Mouse (Mus musculus): Measurements from ENCODE around the gene St3gal5. TPM values are rescaled to one million over a fixed set of nuclear protein-coding genes. Genes with fewer than 3 reads are reported as not detected.
"Not testable (repeated sequence)": the region's sequence is repeated elsewhere in the genome, so short reads cannot be mapped to it uniquely, and the experiment has no call there.

The St3gal5 gene
- polyA plus RNA-seq, 1 experiment from 2014 or later: 29.6 TPM

- Histone ChIP-seq H3K4me3 (replicated peaks) (no peak overlapping the region), H3K36me3 (peaks cover 29% of the 10 kb centered on the region), H3K27ac (replicated peaks) (no peak overlapping the region), H3K4me2 (replicated peaks) (no peak overlapping the region), H3K27me3 (no peaks in the 10 kb centered on the region), H3K4me1 (no peaks in the 10 kb centered on the region), H3K9me3 (replicated peaks) (no peaks in the 10 kb centered on the region; the same call in 1 of the 2 replicates), H3K9ac (no peak overlapping the region)
- WGBS: 81% methylated on average over 7 of the region's 7 CpGs
- no peak for ATAC-seq (ENCODE audit: insufficient number of reproducible peaks, low FRiP score, low TSS enrichment, low read depth)
Observed at GRCm38 (mm10) chr6:72152707-72153106, 55.3 kb downstream of the St3gal5 start.

GRCm38 (mm10) chr6:72153455-72153854 is 56.1 kb downstream of the St3gal5 start:
- no peak overlapping the region for H3K4me3 ChIP-seq (replicated peaks)
- 72% methylated on average over 11 of the region's 11 CpGs for WGBS
- no peak overlapping the region for H3K4me2 ChIP-seq (replicated peaks)
- no peak overlapping the region for H3K27ac ChIP-seq (replicated peaks)
- H3K9me3 ChIP-seq (replicated peaks): no peaks in the 10 kb centered on the region; the same call in 1 of the 2 replicates
- no peaks in the 10 kb centered on the region for H3K27me3 ChIP-seq
- no peak overlapping the region for H3K9ac ChIP-seq
- no peaks in the 10 kb centered on the region for H3K4me1 ChIP-seq
- H3K36me3 ChIP-seq: peaks cover 29% of the 10 kb centered on the region
- ATAC-seq (ENCODE audit: insufficient number of reproducible peaks, low FRiP score, low TSS enrichment, low read depth): no peak

GRCm38 (mm10) chr6:72154008-72154407 is 56.6 kb downstream of the St3gal5 start:
- not testable (repeated sequence) for H3K9me3 ChIP-seq (replicated peaks); H3K4me3 ChIP-seq (replicated peaks); H3K9ac ChIP-seq; H3K27ac ChIP-seq (replicated peaks); ATAC-seq (ENCODE audit: insufficient number of reproducible peaks, low FRiP score, low TSS enrichment, low read depth); H3K27me3 ChIP-seq; H3K4me2 ChIP-seq (replicated peaks); H3K4me1 ChIP-seq
- H3K36me3 ChIP-seq: peaks cover 25% of the 10 kb centered on the region
- WGBS: 38% methylated on average over 5 of the region's 5 CpGs

- Histone ChIP-seq H3K36me3 (peaks cover 15% of the 10 kb centered on the region; the same call in 1 of the 2 replicates), H3K9ac (no peak overlapping the region), H3K9me3 (replicated peaks) (no peaks in the 10 kb centered on the region), H3K27ac (replicated peaks) (no peak overlapping the region), H3K27me3 (no peaks in the 10 kb centered on the region), H3K4me1 (no peaks in the 10 kb centered on the region), H3K4me3 (replicated peaks) (no peak overlapping the region), H3K4me2 (replicated peaks) (no peak overlapping the region)
- 0 out of 2 replicates have a peak, but pooled peaks have one; percentile 29 for ATAC-seq (ENCODE audit: insufficient number of reproducible peaks, low FRiP score, low TSS enrichment, low read depth)
- 77% methylated on average over 7 of the region's 7 CpGs for WGBS
Observed at GRCm38 (mm10) chr6:72154938-72155531, 57.6 kb downstream of the St3gal5 start.

GRCm38 (mm10) chr6:72155649-72156048 is 58.3 kb downstream of the St3gal5 start:
- Histone ChIP-seq H3K4me1 (no peaks in the 10 kb centered on the region), H3K4me2 (replicated peaks) (no peak overlapping the region), H3K27me3 (no peaks in the 10 kb centered on the region), H3K9me3 (replicated peaks) (no peaks in the 10 kb centered on the region), H3K36me3 (peaks cover 13% of the 10 kb centered on the region; the same call in 1 of the 2 replicates), H3K27ac (replicated peaks) (no peak overlapping the region), H3K4me3 (replicated peaks) (no peak overlapping the region), H3K9ac (no peak overlapping the region)
- no peak for ATAC-seq (ENCODE audit: insufficient number of reproducible peaks, low FRiP score, low TSS enrichment, low read depth)
- WGBS: 87% methylated on average over 8 of the region's 8 CpGs

- peaks cover 8% of the 10 kb centered on the region; the same call in 1 of the 2 replicates for H3K36me3 ChIP-seq
- H3K9ac ChIP-seq: no peak overlapping the region
- no peak overlapping the region for H3K4me2 ChIP-seq (replicated peaks)
- no peaks in the 10 kb centered on the region for H3K9me3 ChIP-seq (replicated peaks)
- 84% methylated on average over 8 of the region's 8 CpGs for WGBS
- ATAC-seq (ENCODE audit: insufficient number of reproducible peaks, low FRiP score, low TSS enrichment, low read depth): no peak
- no peak overlapping the region for H3K4me3 ChIP-seq (replicated peaks)
- H3K4me1 ChIP-seq: no peaks in the 10 kb centered on the region
- H3K27me3 ChIP-seq: no peaks in the 10 kb centered on the region
- no peak overlapping the region for H3K27ac ChIP-seq (replicated peaks)
Observed at GRCm38 (mm10) chr6:72158966-72159764, 61.8 kb downstream of the St3gal5 start.

- Histone ChIP-seq H3K27me3 (no peaks in the 10 kb centered on the region), H3K4me3 (replicated peaks) (no peak overlapping the region), H3K9ac (no peak overlapping the region), H3K4me2 (replicated peaks) (no peak overlapping the region), H3K36me3 (peaks cover 4% of the 10 kb centered on the region; the same call in 1 of the 2 replicates), H3K27ac (replicated peaks) (no peak overlapping the region), H3K9me3 (replicated peaks) (no peaks in the 10 kb centered on the region), H3K4me1 (peaks cover 7% of the 10 kb centered on the region; the same call in 1 of the 2 replicates)
- ATAC-seq (ENCODE audit: insufficient number of reproducible peaks, low FRiP score, low TSS enrichment, low read depth): no peak
- whole genome bisulfite sequencing: 75% methylated on average over 10 of the region's 10 CpGs
Observed at GRCm38 (mm10) chr6:72159861-72160395, 62.5 kb downstream of the St3gal5 start.

- WGBS: 88% methylated on average over 3 of the region's 3 CpGs
- ATAC-seq (ENCODE audit: insufficient number of reproducible peaks, low FRiP score, low TSS enrichment, low read depth): no peak
Observed at GRCm38 (mm10) chr6:72160991-72161390, 63.6 kb downstream of the St3gal5 start.

GRCm38 (mm10) chr6:72161751-72162150 is 64.4 kb downstream of the St3gal5 start:
- no peak overlapping the region for H3K27ac ChIP-seq (replicated peaks)
- H3K9me3 ChIP-seq (replicated peaks): no peaks in the 10 kb centered on the region
- no peak overlapping the region for H3K4me3 ChIP-seq (replicated peaks)
- peaks cover 9% of the 10 kb centered on the region; the same call in 1 of the 2 replicates for H3K4me1 ChIP-seq
- H3K4me2 ChIP-seq (replicated peaks): no peak overlapping the region
- 76% methylated on average over 5 of the region's 5 CpGs for WGBS
- no peaks in the 10 kb centered on the region for H3K36me3 ChIP-seq
- no peak for ATAC-seq (ENCODE audit: insufficient number of reproducible peaks, low FRiP score, low TSS enrichment, low read depth)
- H3K27me3 ChIP-seq: no peaks in the 10 kb centered on the region
- no peak overlapping the region for H3K9ac ChIP-seq

More at GRCm38 (mm10) chr6:72160991-72161390, 63.6 kb downstream of the St3gal5 start:
- no peaks in the 10 kb centered on the region for H3K9me3 ChIP-seq (replicated peaks)
- no peaks in the 10 kb centered on the region for H3K27me3 ChIP-seq
- no peak overlapping the region for H3K27ac ChIP-seq (replicated peaks)
- H3K9ac ChIP-seq: no peak overlapping the region
- no peak overlapping the region for H3K4me2 ChIP-seq (replicated peaks)
- no peak overlapping the region for H3K4me3 ChIP-seq (replicated peaks)
- peaks cover 9% of the 10 kb centered on the region; the same call in 1 of the 2 replicates for H3K4me1 ChIP-seq
- no peaks in the 10 kb centered on the region for H3K36me3 ChIP-seq

- Histone ChIP-seq H3K4me2 (replicated peaks) (no peak overlapping the region), H3K4me3 (replicated peaks) (no peak overlapping the region), H3K4me1 (peaks cover 9% of the 10 kb centered on the region; the same call in 1 of the 2 replicates), H3K9me3 (replicated peaks) (no peaks in the 10 kb centered on the region), H3K27me3 (no peaks in the 10 kb centered on the region), H3K27ac (replicated peaks) (no peak overlapping the region), H3K9ac (no peak overlapping the region), H3K36me3 (no peaks in the 10 kb centered on the region)
- WGBS: 25% methylated on average over 19 of the region's 19 CpGs
- no peak for ATAC-seq (ENCODE audit: insufficient number of reproducible peaks, low FRiP score, low TSS enrichment, low read depth)
Observed at GRCm38 (mm10) chr6:72162155-72162890, 64.9 kb downstream of the St3gal5 start.

Data from embryonic facial prominence, embryonic 15.5 days (tissue).